Mouse (Mus musculus) bone marrow, adult 2 months (tissue): ENCODE data around the gene Fcf1. TPM values are rescaled to one million over a fixed set of nuclear protein-coding genes. Genes with fewer than 3 reads are reported as not detected.

Source experiments
- H3K27ac ChIP-seq: fragments of 200-500 bp; 2 replicates; pipeline ENCODE4 v1.5.1; 2012; ENCODE audit warnings: low read depth, mild to moderate bottlenecking, control low read depth, inconsistent platforms, low read length; ENCODE audit not compliant: control insufficient read depth, poor library complexity, insufficient read depth
- H3K4me1 ChIP-seq: fragments of 200-500 bp; 2 replicates; pipeline ENCODE4 v1.6.1; 2011; ENCODE audit warnings: low read length; ENCODE audit not compliant: control insufficient read depth, insufficient read depth
- H3K4me3 ChIP-seq: fragments of 200-500 bp; replicated peaks from 2 replicates; pipeline ENCODE3; 2011; ENCODE audit warnings: mild to moderate bottlenecking, low read depth, low read length, control low read depth; ENCODE audit not compliant: control insufficient read depth
- CTCF ChIP-seq: fragments of 200-500 bp; IDR thresholded peaks from 2 replicates; pipeline ENCODE4 v1.5.1; 2011; ENCODE audit warnings: low read length, control low read depth; ENCODE audit not compliant: control insufficient read depth, insufficient read depth
- POLR2A ChIP-seq: fragments of 200-500 bp; IDR thresholded peaks from 2 replicates; pipeline ENCODE4 v1.6.1; 2011; ENCODE audit warnings: low read depth, mild to moderate bottlenecking, control low read depth, low read length, borderline replicate concordance; ENCODE audit not compliant: control insufficient read depth
- WGBS: fragments of 180-500 bp; shearing (Covaris S2); methylation state at CpG from one replicate; pipeline ENCODE4 v1.1.7; 2018; 5-methylcytosine and 5-hydroxymethylcytosine counted together
- polyA plus RNA-seq: library from polyadenylated mRNA; stranded (reverse); fragments of >200 nt; gene quantifications from 2 replicates; pipeline ENCODE4 v1.2.4, GENCODE M21; 2011; ENCODE audit warnings: low replicate concordance; ENCODE audit not compliant: missing spikeins, insufficient read depth, insufficient read length

The Fcf1 gene
- polyA plus RNA-seq, 1 experiment, result 122 TPM

DNA sequence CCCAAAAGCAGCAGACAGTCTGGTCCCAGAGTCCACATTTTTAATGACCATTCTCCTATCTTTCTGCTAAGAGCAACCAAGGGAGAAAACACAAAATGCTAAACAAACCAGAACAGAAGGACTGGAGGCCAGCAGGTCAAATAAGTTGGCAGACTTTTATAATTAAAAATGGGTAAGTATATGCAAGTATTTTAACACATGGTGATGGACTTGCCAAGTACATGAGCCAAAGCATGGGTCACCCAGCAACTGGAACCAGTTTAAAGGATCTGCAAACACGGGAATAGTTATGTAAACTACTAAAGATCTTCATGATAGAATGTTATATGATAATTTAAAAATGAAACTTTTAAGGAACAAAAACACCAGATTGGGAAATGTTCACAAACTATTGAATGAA, 18.3 kb upstream of the Fcf1 start:
- H3K4me1 ChIP-seq, result no peaks in the 10 kb centered on the region
- H3K4me3 ChIP-seq, result no peak overlapping the region
- no peak for TF ChIP-seq CTCF
- TF ChIP-seq POLR2A, result no peak
- H3K27ac ChIP-seq, result no peak overlapping the region
- 71% methylated on average over 1 of the region's 1 CpGs for WGBS

DNA sequence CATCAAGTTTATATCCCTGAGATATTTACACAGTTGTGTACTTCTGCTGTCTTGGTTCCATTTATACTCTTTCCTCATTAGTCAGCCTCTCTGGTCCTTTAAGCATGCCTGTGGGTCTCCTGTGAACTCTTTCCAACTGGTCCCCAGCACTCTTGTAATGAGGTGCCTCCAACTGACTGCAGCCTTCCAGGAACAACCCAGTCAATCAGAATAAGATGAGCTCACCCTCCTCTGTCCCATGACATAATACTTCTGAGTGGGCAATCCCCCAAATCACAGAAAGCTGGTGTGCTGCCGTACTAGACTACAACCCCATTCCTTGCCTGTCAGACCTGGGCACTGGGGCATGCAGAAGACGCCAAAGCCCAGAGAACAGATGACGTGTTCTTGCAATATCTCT, 14.4 kb upstream of the Fcf1 start:
- WGBS, result 84% methylated on average over 3 of the region's 3 CpGs
- no peak for TF ChIP-seq POLR2A
- TF ChIP-seq CTCF, result no peak

DNA sequence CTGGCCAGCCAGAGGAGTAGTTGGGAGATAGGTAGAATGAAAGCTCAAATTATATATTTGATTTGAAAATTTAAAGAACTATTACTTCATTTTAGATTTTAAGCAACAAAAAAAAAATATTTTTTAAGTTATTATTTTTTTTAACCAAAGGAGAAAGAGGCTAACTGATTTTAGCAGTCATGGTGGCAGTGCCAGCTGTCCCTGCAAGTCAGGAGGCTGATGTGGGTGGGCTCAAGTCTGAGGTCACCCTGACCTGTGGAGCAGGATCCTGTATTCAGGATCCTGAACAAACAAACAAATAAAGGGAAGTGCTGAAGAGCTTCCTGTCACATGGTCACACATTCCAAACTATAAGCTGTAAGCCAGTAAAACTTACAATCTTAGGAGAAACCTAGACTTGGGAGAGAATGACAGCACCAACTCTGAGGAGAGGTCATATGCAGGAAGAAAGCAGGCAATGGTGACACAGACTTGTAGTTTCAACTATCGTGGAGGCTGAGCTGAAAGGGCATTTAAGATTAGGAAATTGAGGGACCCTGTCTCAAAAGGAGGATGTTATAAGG, 11.8 kb upstream of the Fcf1 start:
- TF ChIP-seq POLR2A (no peak), CTCF (no peak)
- no peak overlapping the region for H3K4me3 ChIP-seq
- no peak overlapping the region for H3K27ac ChIP-seq
- no peaks in the 10 kb centered on the region; the same call in 1 of the 2 replicates for H3K4me1 ChIP-seq
- 44% methylated on average over 1 of the region's 1 CpGs for WGBS

More for the DNA sequence above, 14.4 kb upstream of the Fcf1 start:
- Histone ChIP-seq H3K4me1 (no peaks in the 10 kb centered on the region; the same call in 1 of the 2 replicates), H3K27ac (no peak overlapping the region), H3K4me3 (no peak overlapping the region)

DNA sequence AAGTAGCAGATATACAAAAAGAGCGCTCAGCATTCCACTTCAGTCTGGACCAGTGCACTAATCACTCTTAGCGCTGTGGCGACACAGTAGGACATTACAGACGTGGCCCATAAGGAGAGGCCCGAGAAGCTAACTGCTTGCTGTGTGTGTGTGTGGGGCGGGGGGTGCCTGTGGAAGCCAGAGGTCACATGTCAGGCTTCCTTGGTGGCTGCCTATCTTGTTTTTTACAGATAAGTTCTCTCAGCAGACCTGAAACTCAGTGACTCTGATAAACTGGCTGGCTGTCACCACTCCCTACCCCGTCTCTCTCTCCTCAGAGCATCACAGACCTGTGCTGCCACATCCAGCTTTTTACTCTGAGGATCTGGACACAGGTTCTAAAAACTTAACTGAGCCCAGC, 8.1 kb upstream of the Fcf1 start:
- H3K27ac ChIP-seq, result no peak overlapping the region
- WGBS, result 71% methylated on average over 7 of the region's 7 CpGs
- no peak overlapping the region for H3K4me3 ChIP-seq
- no peak for TF ChIP-seq POLR2A
- TF ChIP-seq CTCF, result no peak
- peaks cover 1% of the 10 kb centered on the region; the same call in 1 of the 2 replicates for H3K4me1 ChIP-seq

DNA sequence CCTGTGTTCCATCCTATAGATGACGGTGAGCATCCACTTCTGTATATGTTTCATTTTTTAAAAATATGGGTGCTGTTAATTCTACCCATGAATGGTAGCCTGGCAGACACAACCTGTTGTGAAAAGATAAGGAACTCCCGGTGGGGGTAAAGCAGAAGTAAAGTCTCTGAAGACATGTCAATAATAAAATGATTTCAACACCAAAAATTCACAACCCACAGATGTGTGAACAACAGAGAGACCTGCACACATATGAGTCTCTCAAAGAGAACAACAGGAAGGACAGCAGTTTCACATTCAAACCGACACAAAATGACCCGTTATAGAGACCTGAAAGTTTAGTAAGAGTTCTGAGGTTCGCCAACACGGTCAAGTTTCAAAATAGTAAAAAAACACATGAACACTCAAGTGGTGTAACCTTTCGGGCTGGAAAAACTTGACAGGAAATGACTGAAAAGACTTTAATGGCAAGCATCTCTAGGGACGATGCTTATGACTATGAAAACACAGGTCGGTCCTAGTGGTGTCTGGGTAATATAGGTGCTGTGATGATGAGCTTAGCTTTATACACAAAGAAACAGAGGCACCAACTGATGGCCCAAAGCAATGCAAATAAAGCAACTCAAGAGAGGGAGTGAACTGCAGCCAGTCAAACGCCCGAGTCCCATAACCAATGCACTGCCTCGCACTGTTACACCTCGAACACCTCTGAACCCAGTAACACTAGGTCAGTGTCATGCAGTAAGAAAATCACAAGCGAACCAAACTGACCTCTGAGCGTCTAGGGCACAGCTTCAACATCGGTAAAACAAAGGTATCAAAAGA, 1.7 kb upstream of the Fcf1 start:
- H3K4me3 ChIP-seq, result peak overlapping the region; percentile 94
- 27% methylated on average over 16 of the region's 16 CpGs for WGBS
- H3K27ac ChIP-seq, result peak overlapping the region; percentile 80
- TF ChIP-seq CTCF (no peak), POLR2A (no peak)
- peaks cover 3% of the 10 kb centered on the region for H3K4me1 ChIP-seq

DNA sequence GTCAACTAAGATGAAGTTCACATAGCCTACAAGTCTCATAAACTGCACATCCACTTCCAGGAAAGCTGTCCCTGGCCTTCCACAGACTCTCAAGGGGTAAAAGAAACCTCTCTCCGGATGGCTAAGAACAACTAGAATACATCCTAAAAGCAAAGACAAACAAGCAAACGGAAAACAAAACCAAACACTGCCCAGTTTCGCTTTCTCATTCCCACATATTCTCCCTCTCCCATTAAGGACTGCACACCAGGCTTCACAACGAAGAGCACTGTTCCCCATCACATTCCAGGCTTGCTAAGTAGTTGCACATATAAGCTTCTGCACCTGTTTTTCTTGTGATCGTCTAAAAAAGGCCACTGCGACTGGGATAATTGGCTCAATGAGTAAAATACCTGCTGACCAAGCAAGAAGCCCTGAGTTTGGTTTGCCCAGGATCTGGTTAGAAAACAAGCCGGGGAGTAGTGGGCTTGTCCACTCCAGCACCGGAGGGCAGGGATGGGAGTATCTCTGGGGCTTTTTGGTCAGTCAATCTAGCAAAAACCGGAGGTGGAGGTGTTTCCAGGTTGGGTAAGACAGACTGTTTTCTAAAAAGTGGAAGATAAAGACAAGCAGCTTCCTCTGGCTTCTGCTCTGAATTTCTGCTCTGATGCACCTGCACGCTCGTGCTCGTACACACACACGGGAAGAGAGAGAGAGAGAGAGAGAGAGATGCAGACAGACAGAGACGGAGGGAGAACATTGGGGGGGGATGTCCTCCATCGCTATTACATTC, 855 bp upstream of the Fcf1 start:
- Histone ChIP-seq H3K27ac (peak overlapping the region; percentile 80), H3K4me1 (peaks cover 3% of the 10 kb centered on the region), H3K4me3 (peak overlapping the region; percentile 94)
- no peak for TF ChIP-seq POLR2A
- TF ChIP-seq CTCF, result no peak
- WGBS, result 13% methylated on average over 15 of the region's 15 CpGs

DNA sequence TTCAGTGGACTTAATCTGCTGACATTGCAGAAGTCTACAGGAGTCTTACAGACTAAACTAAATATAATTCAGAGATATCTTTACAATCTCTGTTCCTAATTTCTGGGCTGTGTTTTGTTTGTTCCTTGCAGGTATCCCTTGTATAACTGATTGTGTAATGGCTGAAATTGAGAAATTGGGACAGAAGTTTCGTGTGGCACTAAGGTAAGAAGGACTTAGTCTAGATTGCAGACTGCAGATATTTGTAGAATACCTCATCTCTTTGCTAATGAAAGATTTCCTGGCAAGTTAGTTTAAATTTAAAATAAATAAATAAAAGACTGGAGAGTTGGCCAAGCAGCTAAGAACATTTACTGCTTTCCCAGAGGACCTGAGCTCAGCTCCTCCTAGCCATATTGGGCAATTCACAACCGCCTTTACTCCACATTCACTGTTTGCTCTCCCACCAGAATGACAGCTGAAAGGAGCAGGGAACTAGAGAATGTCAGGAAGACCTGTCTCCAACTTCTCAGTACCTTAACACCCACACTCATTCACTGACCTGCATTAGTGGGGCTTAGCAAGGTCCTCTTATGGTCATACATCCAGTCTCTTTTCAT, 8.7 kb downstream of the Fcf1 start:
- no peak overlapping the region for H3K27ac ChIP-seq
- no peak for TF ChIP-seq POLR2A
- TF ChIP-seq CTCF, result no peak
- H3K4me3 ChIP-seq, result no peak overlapping the region
- no peaks in the 10 kb centered on the region for H3K4me1 ChIP-seq
- WGBS, result 55% methylated on average over 2 of the region's 2 CpGs

DNA sequence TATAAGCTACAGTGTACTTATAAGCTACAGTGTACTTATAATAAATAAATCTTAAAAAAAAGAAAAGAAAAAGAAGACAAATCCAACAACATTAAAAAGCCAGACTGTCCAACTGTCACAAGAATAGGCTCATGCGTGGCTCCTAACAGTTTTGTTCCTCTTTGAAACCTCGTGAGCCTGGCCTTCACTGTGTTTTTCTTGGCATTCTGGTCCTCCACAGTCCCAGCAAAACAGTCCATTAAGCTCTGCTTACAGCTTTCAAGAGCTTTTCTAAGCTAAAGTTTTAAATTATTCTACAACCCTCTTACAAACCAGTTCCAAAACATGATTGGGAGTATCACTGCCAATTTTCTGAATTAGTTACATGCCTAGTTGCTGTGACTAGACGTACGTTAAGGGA, 18.8 kb downstream of the Fcf1 start:
- 61% methylated on average over 4 of the region's 4 CpGs for WGBS
- TF ChIP-seq POLR2A (no peak), CTCF (no peak)
- Histone ChIP-seq H3K4me1 (no peaks in the 10 kb centered on the region), H3K4me3 (no peak overlapping the region), H3K27ac (no peak overlapping the region)
